Mouse (Mus musculus) lung, postnatal 14 days (tissue): ENCODE results near the gene Siae.

Experiments
- DNase-seq: peaks from one replicate; pipeline ENCODE4 v3.0.0; 2021

Gene Siae

GRCm38 (mm10) chr9:37540701-37541575 is 14.6 kb upstream of the Siae start:
- DNase-seq, result no peak

- DNase-seq, result no peak
Observed at GRCm38 (mm10) chr9:37541851-37542642, 13.5 kb upstream of the Siae start.

GRCm38 (mm10) chr9:37543869-37544440 is 11.5 kb upstream of the Siae start:
- DNase-seq, result no peak

- peak; percentile 76 for DNase-seq
Observed at GRCm38 (mm10) chr9:37544447-37545165, 10.9 kb upstream of the Siae start.

DNA sequence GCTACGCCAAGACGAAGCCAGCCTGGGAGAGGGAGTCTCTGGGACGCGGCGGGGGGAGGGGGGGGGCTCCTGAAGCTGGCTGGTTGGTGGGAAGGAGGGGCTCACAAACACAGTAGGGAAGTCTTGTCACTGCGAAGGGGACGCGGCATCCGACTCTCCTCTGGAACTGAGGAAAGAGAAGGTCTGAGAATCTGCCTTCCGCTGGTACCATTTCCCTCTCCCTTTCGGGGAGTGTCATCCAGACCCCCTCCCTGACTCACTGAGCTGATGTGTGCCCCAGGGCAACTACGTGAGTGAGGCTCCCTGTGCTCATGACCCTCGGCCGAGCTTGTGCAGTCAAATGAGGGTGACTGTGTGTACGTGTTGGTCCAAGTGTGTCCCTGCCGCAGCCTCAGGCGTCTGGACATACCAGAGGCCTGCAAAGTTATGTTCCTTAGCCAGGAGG is 10.3 kb upstream of the Siae start:
- no peak for DNase-seq

DNA sequence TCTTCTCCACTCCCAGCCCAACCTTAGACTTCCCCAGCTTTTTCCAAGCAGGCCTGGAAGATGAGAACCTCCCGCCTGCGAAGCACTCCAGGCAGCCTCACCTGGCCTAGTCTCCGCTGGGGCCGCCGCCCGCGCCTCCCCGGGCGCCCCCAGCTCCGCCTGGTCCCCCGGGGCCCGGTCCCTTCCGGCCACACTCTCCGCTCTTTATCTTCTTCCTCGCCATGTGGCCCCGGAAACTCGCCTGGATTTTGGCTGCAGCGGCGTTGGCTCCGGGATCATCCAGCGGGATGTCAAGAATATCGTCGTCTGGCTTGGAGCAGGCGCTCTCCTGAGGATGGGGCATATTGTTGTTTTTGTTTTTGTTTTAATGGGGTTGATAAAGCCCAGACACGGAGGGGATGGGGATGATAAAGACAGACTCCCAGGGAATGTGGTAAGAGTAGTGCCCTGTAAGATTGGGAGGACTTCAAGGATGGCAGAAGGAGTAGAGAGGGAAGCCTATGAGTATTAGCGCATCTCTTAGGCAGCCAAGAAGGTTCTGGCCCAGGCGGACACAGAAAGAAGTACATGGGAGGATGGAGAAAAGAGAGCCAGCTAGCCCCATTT is 9.5 kb upstream of the Siae start:
- no peak for DNase-seq

DNA sequence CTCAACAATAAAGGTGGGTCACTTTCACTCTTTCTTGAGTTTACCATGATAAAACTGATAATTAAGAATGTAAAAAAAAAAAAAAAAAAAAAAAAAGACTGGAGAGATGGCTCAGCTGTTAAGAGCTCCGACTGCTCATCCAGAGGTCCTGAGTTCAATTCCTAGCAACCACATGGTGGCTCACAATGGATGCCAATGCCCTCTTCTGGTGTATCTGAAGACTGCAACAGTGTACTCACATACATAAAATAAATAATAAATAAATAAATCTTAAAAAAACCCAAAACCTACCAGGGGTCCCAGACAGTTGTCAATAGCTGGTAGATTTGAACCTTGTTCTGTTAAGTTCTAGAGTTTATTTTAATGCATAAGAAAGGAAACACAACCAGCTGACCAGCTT is 8.6 kb upstream of the Siae start:
- no peak for DNase-seq

- DNase-seq, result no peak
Observed at GRCm38 (mm10) chr9:37550435-37550834, 5.1 kb upstream of the Siae start.

- DNase-seq, result no peak
Observed at GRCm38 (mm10) chr9:37551751-37552531, 3.6 kb upstream of the Siae start.

GRCm38 (mm10) chr9:37552536-37553293 is 2.8 kb upstream of the Siae start, which contains the start of gene Nrgn:
TSS of gene Nrgn (minus strand) at chr9:37552904.
- peak; percentile 84 for DNase-seq

GRCm38 (mm10) chr9:37554279-37554678 is 1.2 kb upstream of the Siae start:
- no peak for DNase-seq

GRCm38 (mm10) chr9:37556366-37556765 is 868 bp downstream of the Siae start:
- DNase-seq, result no peak

GRCm38 (mm10) chr9:37560617-37561016 is 5.1 kb downstream of the Siae start:
- DNase-seq, result no peak

DNA sequence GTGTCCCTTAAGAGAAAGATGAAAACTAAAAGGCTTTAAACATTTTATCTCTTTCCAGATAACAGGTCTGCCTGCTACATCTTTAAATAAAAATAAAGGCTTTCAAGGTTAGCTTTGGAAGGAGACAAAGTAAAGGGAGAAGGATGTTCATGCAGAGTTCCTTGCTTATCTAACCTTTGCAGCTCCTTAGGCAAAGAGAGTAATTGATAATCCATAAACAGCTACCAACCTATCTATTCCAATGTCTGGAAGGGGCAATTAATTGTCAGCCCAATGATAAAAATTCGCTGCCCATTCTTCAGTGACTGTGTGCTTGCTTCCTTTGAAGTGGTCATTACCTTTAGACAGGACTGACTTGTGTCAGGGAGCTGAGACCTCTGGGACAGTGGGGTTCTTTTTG is 8.3 kb downstream of the Siae start:
- DNase-seq, result no peak

GRCm38 (mm10) chr9:37567019-37567418 is 11.5 kb downstream of the Siae start:
- no peak for DNase-seq

- DNase-seq, result no peak
Observed at GRCm38 (mm10) chr9:37567454-37567853, 12.0 kb downstream of the Siae start.

- DNase-seq, result no peak
Observed at GRCm38 (mm10) chr9:37567892-37568604, 12.6 kb downstream of the Siae start.

DNA sequence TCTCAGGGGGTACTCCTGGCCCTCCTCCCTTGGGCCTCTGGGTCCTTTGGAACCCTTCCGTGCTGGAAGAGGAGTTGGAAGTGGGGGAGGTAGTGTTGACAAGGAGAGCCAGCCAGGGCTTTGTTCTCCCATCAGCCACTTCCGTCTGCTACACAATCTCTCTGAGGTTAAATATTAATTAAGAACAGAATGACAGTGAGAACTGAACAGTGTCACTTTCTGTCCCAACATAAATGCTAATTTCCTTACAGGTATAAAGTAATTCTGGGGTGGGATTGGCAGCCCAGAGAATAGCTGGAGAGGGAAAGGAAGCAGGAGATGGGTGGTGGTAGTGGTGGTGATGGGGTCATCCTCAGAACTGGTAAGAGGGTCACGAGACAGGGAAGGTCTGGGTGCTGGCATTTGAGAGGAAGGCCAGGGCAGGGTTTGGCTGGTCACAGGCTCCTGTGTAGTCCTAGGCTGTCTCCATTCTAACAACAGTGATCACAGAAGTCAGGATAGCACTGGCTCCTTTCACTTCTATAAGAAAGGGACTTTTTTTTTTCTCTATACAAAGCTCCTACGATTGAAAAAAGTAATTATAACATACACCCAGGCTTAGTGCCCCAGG is 13.2 kb downstream of the Siae start:
- no peak for DNase-seq

- no peak for DNase-seq
Observed at GRCm38 (mm10) chr9:37569231-37569835, 13.8 kb downstream of the Siae start.
